Mouse (Mus musculus): ENCODE data around the gene Gm28729. TPM values are rescaled to one million over a fixed set of nuclear protein-coding genes. Genes with fewer than 3 reads are reported as not detected.

Gm28729 gene
- total RNA-seq (2014; rRNA removed) (0.33 and 0.38 TPM in 2 replicates), polyA plus RNA-seq (2015; fragmentation: Nextera tagmentation; extraction: Ambion mirVana) (0.14 and 0.52 TPM in 2 replicates)

DNA sequence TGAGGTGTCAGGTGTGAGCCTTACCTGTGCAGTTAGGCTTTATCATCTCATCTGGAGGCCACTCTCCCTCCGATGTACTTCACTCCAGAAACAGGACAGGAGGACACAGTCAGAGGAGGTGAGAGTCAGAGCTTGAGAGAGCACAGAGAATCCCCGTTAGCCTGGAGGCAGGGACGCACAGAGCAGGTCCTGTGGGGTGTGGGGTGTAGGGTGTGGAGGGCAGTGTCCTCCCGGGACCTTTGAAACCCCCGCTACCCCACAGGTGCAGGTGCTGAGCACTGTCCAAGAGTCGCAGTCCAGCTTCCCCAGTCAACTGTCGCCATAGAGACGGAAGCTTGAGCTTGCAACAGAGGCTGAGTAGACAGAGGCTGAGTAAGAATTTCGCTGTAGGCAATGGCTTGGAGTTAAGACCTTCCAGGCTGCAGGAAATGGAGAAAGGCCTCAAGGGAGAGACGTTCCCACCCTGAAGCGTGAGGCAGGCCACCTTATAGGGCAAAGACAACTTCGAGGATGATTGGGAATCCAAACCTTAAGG is at the start of gene Gm28729:
Gm28729 (minus strand) TSS at position 293 of the 535 bp plus-strand sequence.
- WGBS: 58% methylated on average over 12 of the region's 12 CpGs
- Histone ChIP-seq H3K27me3 (ENCODE audit: insufficient read depth, low read length) (no peaks in the 10 kb centered on the region), H3K36me3 (ENCODE audit: insufficient read depth) (no peaks in the 10 kb centered on the region), H3K4me3 (ENCODE audit: low read depth, low read length) (no peak within 1 kb of the TSS), H3K9me3 (ENCODE audit: low read length) (no peaks in the 10 kb centered on the region), H3K27ac (ENCODE audit: low read depth, low read length) (no peak within 1 kb of the TSS), H3K4me2 (ENCODE audit: low read depth) (no peak within 1 kb of the TSS), H3K9ac (no peak within 1 kb of the TSS), H3K4me1 (ENCODE audit: insufficient read depth) (no peaks in the 10 kb centered on the region)
- ATAC-seq (no peak), DNase-seq (no peak)
- no peak for TF ChIP-seq CTCF (IDR thresholded peaks at IDR 0.05; ENCODE audit: low read depth)

DNA sequence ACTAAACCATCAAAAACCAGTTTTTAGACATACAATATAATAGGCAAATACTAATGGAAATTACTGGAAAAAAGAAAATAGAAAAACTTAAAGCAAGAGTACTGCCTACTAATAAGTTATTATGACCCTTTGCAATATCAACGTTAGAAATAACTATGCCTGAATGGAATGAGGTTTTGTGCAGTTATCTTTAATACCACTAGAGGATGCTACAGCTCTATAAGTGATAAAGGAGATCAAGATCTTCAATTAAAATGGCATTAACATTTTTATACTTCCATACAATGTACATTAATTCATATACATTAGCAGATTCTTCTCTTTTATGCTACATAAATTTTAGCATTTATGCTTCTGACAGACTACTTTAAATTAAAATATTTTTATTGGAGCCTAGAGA is 48.2 kb upstream of the Gm28729 start:
- Histone ChIP-seq H3K36me3 (ENCODE audit: insufficient read depth) (peaks cover 21% of the 10 kb centered on the region), H3K27me3 (ENCODE audit: insufficient read depth, low read length) (no peaks in the 10 kb centered on the region), H3K4me1 (ENCODE audit: insufficient read depth) (no peaks in the 10 kb centered on the region), H3K4me2 (ENCODE audit: low read depth) (no peak overlapping the region), H3K9ac (no peak overlapping the region), H3K9me3 (ENCODE audit: low read length) (no peaks in the 10 kb centered on the region), H3K27ac (ENCODE audit: low read depth, low read length) (no peak overlapping the region), H3K4me3 (ENCODE audit: low read depth, low read length) (no peak overlapping the region)
- WGBS: 2% methylated on average over 1 of the region's 1 CpGs
- DNase-seq (peak; percentile 18), ATAC-seq (no peak)
- peak; percentile 93 for TF ChIP-seq CTCF (IDR thresholded peaks at IDR 0.05; ENCODE audit: low read depth)

DNA sequence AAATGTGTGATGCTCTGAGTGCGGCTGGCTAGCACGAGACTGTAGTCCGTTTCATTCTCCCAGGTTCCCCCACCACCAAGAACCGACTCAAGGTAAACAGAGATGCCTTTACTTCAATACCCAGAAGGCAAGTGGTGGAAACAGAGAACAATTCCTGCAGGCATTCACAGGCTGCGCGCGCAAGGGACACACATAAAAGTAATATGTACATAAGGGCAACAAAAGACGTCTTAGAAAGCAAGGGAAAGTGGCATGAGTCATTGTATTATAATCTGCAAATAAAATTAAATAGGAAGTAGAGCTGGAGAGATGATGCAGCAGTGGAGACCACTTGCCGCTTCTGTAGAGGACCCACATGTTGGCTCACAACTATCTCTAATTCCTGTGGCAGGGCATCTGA is 47.7 kb upstream of the Gm28729 start:
- 85% methylated on average over 9 of the region's 9 CpGs for WGBS
- Histone ChIP-seq H3K27ac (ENCODE audit: low read depth, low read length) (no peak overlapping the region), H3K36me3 (ENCODE audit: insufficient read depth) (peaks cover 21% of the 10 kb centered on the region), H3K9me3 (ENCODE audit: low read length) (no peaks in the 10 kb centered on the region), H3K4me1 (ENCODE audit: insufficient read depth) (no peaks in the 10 kb centered on the region), H3K4me2 (ENCODE audit: low read depth) (no peak overlapping the region), H3K4me3 (ENCODE audit: low read depth, low read length) (no peak overlapping the region), H3K27me3 (ENCODE audit: insufficient read depth, low read length) (no peaks in the 10 kb centered on the region), H3K9ac (no peak overlapping the region)
- ATAC-seq: no peak
- TF ChIP-seq CTCF (IDR thresholded peaks at IDR 0.05; ENCODE audit: low read depth): no peak
- no peak for DNase-seq

DNA sequence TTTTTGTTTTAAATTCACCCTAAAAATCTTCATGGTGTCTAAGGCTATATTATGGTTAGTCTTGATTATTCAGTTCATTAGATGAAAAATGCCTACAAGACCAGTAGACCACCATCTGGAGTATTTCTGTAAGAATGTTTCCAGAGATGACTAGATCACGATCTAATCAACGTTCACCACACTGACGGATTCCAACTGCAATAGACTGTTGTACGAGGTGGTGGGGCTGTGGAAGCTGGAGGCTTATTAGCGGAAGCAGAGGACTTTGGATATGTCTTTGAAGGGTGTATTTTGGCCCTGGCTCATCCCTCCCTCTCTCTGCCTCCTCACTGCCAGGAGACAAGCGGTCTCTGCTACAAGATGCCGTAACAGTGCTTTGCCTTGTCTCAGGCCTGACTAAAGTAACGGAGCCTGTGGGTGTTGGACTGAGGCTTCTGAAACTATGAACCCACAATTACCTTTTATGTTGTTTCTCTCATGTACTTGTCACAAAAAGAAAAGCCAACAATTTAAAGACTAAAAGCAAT is 41.5 kb upstream of the Gm28729 start:
- WGBS: 79% methylated on average over 8 of the region's 8 CpGs

DNA sequence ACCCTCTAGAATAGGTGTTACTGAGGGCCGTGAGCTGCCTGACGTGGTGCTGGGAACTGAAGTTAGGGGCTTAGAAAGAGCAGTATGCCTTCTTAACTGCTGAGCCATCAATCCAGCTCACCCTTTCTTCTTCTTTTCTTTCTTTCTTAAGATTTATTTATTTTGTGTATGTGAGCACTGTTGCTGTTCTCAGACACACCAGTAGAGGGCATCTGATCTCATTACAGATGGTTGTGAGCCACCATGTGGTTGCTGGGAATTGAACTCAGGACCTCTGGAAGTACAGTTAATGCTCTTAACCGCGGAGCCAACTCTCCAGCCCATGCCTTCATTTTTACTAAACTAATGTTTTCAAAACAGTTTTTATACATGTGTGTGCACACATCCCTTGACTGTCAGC is 38.4 kb upstream of the Gm28729 start:
- no peaks in the 10 kb centered on the region for H3K4me1 ChIP-seq (ENCODE audit: insufficient read depth)
- H3K9me3 ChIP-seq (ENCODE audit: low read length): no peaks in the 10 kb centered on the region
- H3K27ac ChIP-seq (ENCODE audit: low read depth, low read length): no peak overlapping the region
- H3K27me3 ChIP-seq (ENCODE audit: insufficient read depth, low read length): no peaks in the 10 kb centered on the region
- DNase-seq: no peak
- H3K36me3 ChIP-seq (ENCODE audit: insufficient read depth): peaks cover 40% of the 10 kb centered on the region
- ATAC-seq: no peak
- no peak overlapping the region for H3K4me3 ChIP-seq (ENCODE audit: low read depth, low read length)
- peak; percentile 30 for TF ChIP-seq CTCF (IDR thresholded peaks at IDR 0.05; ENCODE audit: low read depth)
- no peak overlapping the region for H3K9ac ChIP-seq
- 95% methylated on average over 4 of the region's 4 CpGs for whole genome bisulfite sequencing
- H3K4me2 ChIP-seq (ENCODE audit: low read depth): no peak overlapping the region

More for the DNA sequence above, 41.5 kb upstream of the Gm28729 start:
- no peak overlapping the region for H3K4me2 ChIP-seq (ENCODE audit: low read depth)
- no peak overlapping the region for H3K27ac ChIP-seq (ENCODE audit: low read depth, low read length)
- TF ChIP-seq CTCF (IDR thresholded peaks at IDR 0.05; ENCODE audit: low read depth): no peak
- H3K4me1 ChIP-seq (ENCODE audit: insufficient read depth): no peaks in the 10 kb centered on the region
- H3K9ac ChIP-seq: no peak overlapping the region
- DNase-seq (no peak), ATAC-seq (no peak)
- H3K9me3 ChIP-seq (ENCODE audit: low read length): no peaks in the 10 kb centered on the region
- no peaks in the 10 kb centered on the region for H3K27me3 ChIP-seq (ENCODE audit: insufficient read depth, low read length)
- H3K36me3 ChIP-seq (ENCODE audit: insufficient read depth): peaks cover 37% of the 10 kb centered on the region
- no peak overlapping the region for H3K4me3 ChIP-seq (ENCODE audit: low read depth, low read length)

DNA sequence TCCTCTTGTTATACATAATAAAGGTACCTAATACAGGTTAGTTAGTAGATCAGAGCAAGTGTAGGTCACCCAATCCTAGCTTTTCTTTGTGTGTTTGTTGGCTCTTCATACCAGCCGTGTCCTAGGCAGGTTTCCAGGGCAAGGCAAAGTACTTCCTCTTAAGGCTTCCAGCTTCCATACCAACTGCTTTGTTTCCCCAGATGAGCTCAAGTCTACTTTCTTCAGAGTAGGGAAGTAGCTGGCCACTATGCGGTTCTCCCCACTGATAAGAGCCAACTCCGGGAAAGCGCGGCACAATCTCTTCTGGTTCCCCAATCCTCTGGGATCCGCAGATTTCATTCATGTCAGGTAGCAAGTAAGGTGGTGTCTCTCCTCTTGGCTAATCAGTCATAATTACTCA is 34.1 kb upstream of the Gm28729 start:
- Histone ChIP-seq H3K4me1 (ENCODE audit: insufficient read depth) (no peaks in the 10 kb centered on the region), H3K27me3 (ENCODE audit: insufficient read depth, low read length) (no peaks in the 10 kb centered on the region), H3K4me2 (ENCODE audit: low read depth) (no peak overlapping the region), H3K27ac (ENCODE audit: low read depth, low read length) (no peak overlapping the region), H3K36me3 (ENCODE audit: insufficient read depth) (peaks cover 33% of the 10 kb centered on the region), H3K9ac (no peak overlapping the region), H3K9me3 (ENCODE audit: low read length) (no peaks in the 10 kb centered on the region), H3K4me3 (ENCODE audit: low read depth, low read length) (no peak overlapping the region)
- 92% methylated on average over 6 of the region's 6 CpGs for WGBS
- DNase-seq (no peak), ATAC-seq (no peak)
- no peak for TF ChIP-seq CTCF (IDR thresholded peaks at IDR 0.05; ENCODE audit: low read depth)

DNA sequence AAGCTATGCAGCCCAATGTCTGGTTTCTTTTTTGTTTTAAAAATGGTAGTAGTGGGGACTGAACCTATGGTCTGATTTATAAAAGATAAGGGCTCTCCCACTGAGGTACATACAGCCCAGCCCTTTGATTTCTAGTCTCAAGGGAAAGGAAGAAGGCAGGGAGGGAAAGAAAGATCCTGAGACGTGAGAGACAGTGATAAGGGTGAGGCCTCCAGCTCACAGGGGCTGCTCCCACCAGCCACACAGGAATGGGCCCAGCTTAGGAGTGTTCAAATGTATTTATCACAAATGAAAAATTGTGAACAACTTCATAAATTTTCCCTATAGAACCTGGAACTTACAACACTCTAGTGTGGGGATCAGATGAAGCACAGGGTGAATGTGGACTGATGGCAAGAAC is 33.5 kb upstream of the Gm28729 start:
- Histone ChIP-seq H3K27ac (ENCODE audit: low read depth, low read length) (no peak overlapping the region), H3K4me1 (ENCODE audit: insufficient read depth) (no peaks in the 10 kb centered on the region), H3K4me2 (ENCODE audit: low read depth) (no peak overlapping the region), H3K36me3 (ENCODE audit: insufficient read depth) (peaks cover 28% of the 10 kb centered on the region), H3K9ac (no peak overlapping the region), H3K27me3 (ENCODE audit: insufficient read depth, low read length) (no peaks in the 10 kb centered on the region), H3K4me3 (ENCODE audit: low read depth, low read length) (no peak overlapping the region), H3K9me3 (ENCODE audit: low read length) (no peaks in the 10 kb centered on the region)
- no peak for ATAC-seq
- no peak for DNase-seq
- WGBS: 83% methylated on average over 1 of the region's 1 CpGs
- TF ChIP-seq CTCF (IDR thresholded peaks at IDR 0.05; ENCODE audit: low read depth): no peak
